Mouse (Mus musculus) fibroblast of lung, adult 2 months (primary cell): ENCODE data around the gene Eri3.

Experiments
- DNase-seq: peaks from one replicate; pipeline ENCODE4 v3.0.0-alpha.2; 2011; ENCODE audit warnings: low read depth

Eri3 gene

GRCm38 (mm10) chr4:117550140-117550851, at the start of gene Eri3:
Gene Eri3 (plus strand): TSS chr4:117550365.
- peak; percentile 97 for DNase-seq

GRCm38 (mm10) chr4:117518246-117518645, 31.9 kb upstream of the Eri3 start:
- DNase-seq: no peak

- no peak for DNase-seq
These were observed 28.8 kb upstream of the Eri3 start for GRCm38 (mm10) chr4:117521350-117521749.

GRCm38 (mm10) chr4:117525990-117526389, 24.2 kb upstream of the Eri3 start:
- DNase-seq: no peak

- DNase-seq: no peak
These were observed 22.9 kb upstream of the Eri3 start for GRCm38 (mm10) chr4:117527116-117527899.

- DNase-seq: no peak
These were observed 22.2 kb upstream of the Eri3 start for GRCm38 (mm10) chr4:117527952-117528351.

GRCm38 (mm10) chr4:117529843-117530242, 20.3 kb upstream of the Eri3 start:
- DNase-seq: no peak

GRCm38 (mm10) chr4:117535496-117536200, 14.5 kb upstream of the Eri3 start:
- no peak for DNase-seq

- no peak for DNase-seq
These were observed 13.2 kb upstream of the Eri3 start for GRCm38 (mm10) chr4:117537002-117537401.

GRCm38 (mm10) chr4:117539329-117539980, 10.7 kb upstream of the Eri3 start:
- no peak for DNase-seq

- DNase-seq: no peak
These were observed 9.6 kb upstream of the Eri3 start for GRCm38 (mm10) chr4:117540571-117540970.

GRCm38 (mm10) chr4:117545448-117545847, 4.7 kb upstream of the Eri3 start:
- DNase-seq: no peak

- DNase-seq: no peak
These were observed 3.5 kb upstream of the Eri3 start for GRCm38 (mm10) chr4:117546616-117547015.

- peak; percentile 16 for DNase-seq
These were observed 589 bp upstream of the Eri3 start for GRCm38 (mm10) chr4:117549576-117549975.

GRCm38 (mm10) chr4:117551144-117552000, 1.2 kb downstream of the Eri3 start:
- DNase-seq: peak; percentile 44

GRCm38 (mm10) chr4:117555495-117555894, 5.3 kb downstream of the Eri3 start:
- no peak for DNase-seq

GRCm38 (mm10) chr4:117556372-117556771, 6.2 kb downstream of the Eri3 start:
- no peak for DNase-seq

GRCm38 (mm10) chr4:117557068-117557645, 7.0 kb downstream of the Eri3 start:
- no peak for DNase-seq

GRCm38 (mm10) chr4:117563967-117564366, 13.8 kb downstream of the Eri3 start:
- no peak for DNase-seq

- no peak for DNase-seq
These were observed 18.7 kb downstream of the Eri3 start for GRCm38 (mm10) chr4:117568846-117569245.

GRCm38 (mm10) chr4:117570964-117571363, 20.8 kb downstream of the Eri3 start:
- no peak for DNase-seq
